Mouse (Mus musculus): ENCODE data around the gene Gm45785. TPM values are rescaled to one million over a fixed set of nuclear protein-coding genes. Genes with fewer than 3 reads are reported as not detected.

Gm45785 gene
- polyA plus RNA-seq, 1 experiment from 2014 or later = not detected

- Histone ChIP-seq H3K4me3 (ENCODE audit: low read depth, low read length) (0 out of 2 replicates have a peak overlapping the region, but pooled peaks have one; percentile 88), H3K9me3 (replicated peaks; ENCODE audit: control insufficient read depth, low read length) (no peaks in the 10 kb centered on the region), H3K9ac (ENCODE audit: low read depth, low read length) (peak overlapping the region; percentile 94; the same call in 1 of the 2 replicates), H3K27me3 (ENCODE audit: control insufficient read depth, insufficient read depth, low read length) (no peaks in the 10 kb centered on the region), H3K4me2 (no peak overlapping the region), H3K27ac (ENCODE audit: low read depth, low read length) (no peak overlapping the region), H3K4me1 (ENCODE audit: control insufficient read depth, insufficient read depth, low read length) (peaks cover 16% of the 10 kb centered on the region), H3K36me3 (ENCODE audit: control insufficient read depth, insufficient read depth, low read length) (peaks cover 17% of the 10 kb centered on the region; the same call in 1 of the 2 replicates)
- no peak for ATAC-seq (replicated peaks; ENCODE audit: insufficient number of reproducible peaks, low FRiP score, low TSS enrichment)
- WGBS (ENCODE audit: insufficient replicate concordance) = 91% methylated on average over 18 of the region's 18 CpGs
Observed at GRCm38 (mm10) chr7:140854483-140854882, 1.6 kb downstream of the Gm45785 start.

- no peaks in the 10 kb centered on the region for H3K9me3 ChIP-seq (replicated peaks; ENCODE audit: control insufficient read depth, low read length)
- 88% methylated on average over 9 of the region's 9 CpGs for WGBS (ENCODE audit: insufficient replicate concordance)
- H3K4me3 ChIP-seq (ENCODE audit: low read depth, low read length) = no peak overlapping the region
- no peak for ATAC-seq (replicated peaks; ENCODE audit: insufficient number of reproducible peaks, low FRiP score, low TSS enrichment)
- H3K27ac ChIP-seq (ENCODE audit: low read depth, low read length) = no peak overlapping the region
- peaks cover 14% of the 10 kb centered on the region for H3K4me1 ChIP-seq (ENCODE audit: control insufficient read depth, insufficient read depth, low read length)
- H3K27me3 ChIP-seq (ENCODE audit: control insufficient read depth, insufficient read depth, low read length) = 0 out of 2 replicates have a peak, but pooled peaks cover 2% of the 10 kb centered on the region
- no peak overlapping the region for H3K9ac ChIP-seq (ENCODE audit: low read depth, low read length)
- H3K4me2 ChIP-seq = no peak overlapping the region
- peaks cover 15% of the 10 kb centered on the region; the same call in 1 of the 2 replicates for H3K36me3 ChIP-seq (ENCODE audit: control insufficient read depth, insufficient read depth, low read length)
Observed at GRCm38 (mm10) chr7:140853386-140853785, 2.7 kb downstream of the Gm45785 start.

GRCm38 (mm10) chr7:140851916-140852315 lies 4.2 kb downstream of the Gm45785 start:
- no peak for ATAC-seq (replicated peaks; ENCODE audit: insufficient number of reproducible peaks, low FRiP score, low TSS enrichment)
- H3K4me3 ChIP-seq (ENCODE audit: low read depth, low read length) = no peak overlapping the region
- H3K27ac ChIP-seq (ENCODE audit: low read depth, low read length) = no peak overlapping the region
- no peak overlapping the region for H3K9ac ChIP-seq (ENCODE audit: low read depth, low read length)
- WGBS (ENCODE audit: insufficient replicate concordance) = 95% methylated on average over 4 of the region's 4 CpGs
- no peak overlapping the region for H3K4me2 ChIP-seq
- 0 out of 2 replicates have a peak, but pooled peaks cover 2% of the 10 kb centered on the region for H3K27me3 ChIP-seq (ENCODE audit: control insufficient read depth, insufficient read depth, low read length)
- H3K4me1 ChIP-seq (ENCODE audit: control insufficient read depth, insufficient read depth, low read length) = peaks cover 7% of the 10 kb centered on the region
- peaks cover 15% of the 10 kb centered on the region; the same call in 1 of the 2 replicates for H3K36me3 ChIP-seq (ENCODE audit: control insufficient read depth, insufficient read depth, low read length)
- H3K9me3 ChIP-seq (replicated peaks; ENCODE audit: control insufficient read depth, low read length) = no peaks in the 10 kb centered on the region

- no peaks in the 10 kb centered on the region for H3K4me1 ChIP-seq (ENCODE audit: control insufficient read depth, insufficient read depth, low read length)
- H3K4me3 ChIP-seq (ENCODE audit: low read depth, low read length) = no peak overlapping the region
- no peak for ATAC-seq (replicated peaks; ENCODE audit: insufficient number of reproducible peaks, low FRiP score, low TSS enrichment)
- no peak overlapping the region for H3K9ac ChIP-seq (ENCODE audit: low read depth, low read length)
- H3K4me2 ChIP-seq = no peak overlapping the region
- no peaks in the 10 kb centered on the region for H3K9me3 ChIP-seq (replicated peaks; ENCODE audit: control insufficient read depth, low read length)
- H3K27ac ChIP-seq (ENCODE audit: low read depth, low read length) = no peak overlapping the region
- peaks cover 10% of the 10 kb centered on the region; the same call in 1 of the 2 replicates for H3K36me3 ChIP-seq (ENCODE audit: control insufficient read depth, insufficient read depth, low read length)
- WGBS (ENCODE audit: insufficient replicate concordance) = 89% methylated on average over 10 of the region's 10 CpGs
- peaks cover 17% of the 10 kb centered on the region for H3K27me3 ChIP-seq (ENCODE audit: control insufficient read depth, insufficient read depth, low read length)
Observed at GRCm38 (mm10) chr7:140848591-140848990, 7.5 kb downstream of the Gm45785 start.

GRCm38 (mm10) chr7:140847755-140848580 lies 8.2 kb downstream of the Gm45785 start, which contains the start of gene Odf3:
Gene Odf3, plus strand, starts transcription at chr7:140847805.
- H3K9me3 ChIP-seq (replicated peaks; ENCODE audit: control insufficient read depth, low read length) = no peaks in the 10 kb centered on the region
- H3K27me3 ChIP-seq (ENCODE audit: control insufficient read depth, insufficient read depth, low read length) = peaks cover 21% of the 10 kb centered on the region
- peaks cover 9% of the 10 kb centered on the region; the same call in 1 of the 2 replicates for H3K36me3 ChIP-seq (ENCODE audit: control insufficient read depth, insufficient read depth, low read length)
- ATAC-seq (replicated peaks; ENCODE audit: insufficient number of reproducible peaks, low FRiP score, low TSS enrichment) = no peak
- H3K4me3 ChIP-seq (ENCODE audit: low read depth, low read length) = no peak within 1 kb of the TSS
- 53% methylated on average over 11 of the region's 11 CpGs for WGBS (ENCODE audit: insufficient replicate concordance)
- H3K4me2 ChIP-seq = no peak within 1 kb of the TSS
- H3K27ac ChIP-seq (ENCODE audit: low read depth, low read length) = no peak within 1 kb of the TSS
- H3K4me1 ChIP-seq (ENCODE audit: control insufficient read depth, insufficient read depth, low read length) = no peaks in the 10 kb centered on the region
- no peak within 1 kb of the TSS for H3K9ac ChIP-seq (ENCODE audit: low read depth, low read length)

- H3K4me2 ChIP-seq = no peak overlapping the region
- H3K36me3 ChIP-seq (ENCODE audit: control insufficient read depth, insufficient read depth, low read length) = no peaks in the 10 kb centered on the region
- H3K27me3 ChIP-seq (ENCODE audit: control insufficient read depth, insufficient read depth, low read length) = peaks cover 31% of the 10 kb centered on the region
- ATAC-seq (replicated peaks; ENCODE audit: insufficient number of reproducible peaks, low FRiP score, low TSS enrichment) = no peak
- H3K4me1 ChIP-seq (ENCODE audit: control insufficient read depth, insufficient read depth, low read length) = no peaks in the 10 kb centered on the region
- WGBS (ENCODE audit: insufficient replicate concordance) = 77% methylated on average over 10 of the region's 10 CpGs
- no peak overlapping the region for H3K4me3 ChIP-seq (ENCODE audit: low read depth, low read length)
- H3K9ac ChIP-seq (ENCODE audit: low read depth, low read length) = no peak overlapping the region
- H3K9me3 ChIP-seq (replicated peaks; ENCODE audit: control insufficient read depth, low read length) = no peaks in the 10 kb centered on the region
- no peak overlapping the region for H3K27ac ChIP-seq (ENCODE audit: low read depth, low read length)
Observed at GRCm38 (mm10) chr7:140846676-140847075, 9.5 kb downstream of the Gm45785 start.

GRCm38 (mm10) chr7:140845683-140846082 lies 10.4 kb downstream of the Gm45785 start:
- H3K36me3 ChIP-seq (ENCODE audit: control insufficient read depth, insufficient read depth, low read length) = no peaks in the 10 kb centered on the region
- 60% methylated on average over 4 of the region's 4 CpGs for WGBS (ENCODE audit: insufficient replicate concordance)
- no peak overlapping the region for H3K4me3 ChIP-seq (ENCODE audit: low read depth, low read length)
- no peaks in the 10 kb centered on the region for H3K9me3 ChIP-seq (replicated peaks; ENCODE audit: control insufficient read depth, low read length)
- no peak overlapping the region for H3K4me2 ChIP-seq
- no peak for ATAC-seq (replicated peaks; ENCODE audit: insufficient number of reproducible peaks, low FRiP score, low TSS enrichment)
- H3K4me1 ChIP-seq (ENCODE audit: control insufficient read depth, insufficient read depth, low read length) = no peaks in the 10 kb centered on the region
- no peak overlapping the region for H3K27ac ChIP-seq (ENCODE audit: low read depth, low read length)
- H3K27me3 ChIP-seq (ENCODE audit: control insufficient read depth, insufficient read depth, low read length) = peaks cover 41% of the 10 kb centered on the region
- no peak overlapping the region for H3K9ac ChIP-seq (ENCODE audit: low read depth, low read length)

GRCm38 (mm10) chr7:140844905-140845665 lies 11.0 kb downstream of the Gm45785 start, which contains the start of gene Scgb1c1:
Gene Scgb1c1, plus strand, starts transcription at chr7:140845547.
- 0 out of 2 replicates have a peak, but pooled peaks have one; percentile 18 for ATAC-seq (replicated peaks; ENCODE audit: insufficient number of reproducible peaks, low FRiP score, low TSS enrichment)
- H3K4me2 ChIP-seq = no peak within 1 kb of the TSS
- peaks cover 43% of the 10 kb centered on the region for H3K27me3 ChIP-seq (ENCODE audit: control insufficient read depth, insufficient read depth, low read length)
- H3K9me3 ChIP-seq (replicated peaks; ENCODE audit: control insufficient read depth, low read length) = no peaks in the 10 kb centered on the region
- no peaks in the 10 kb centered on the region for H3K36me3 ChIP-seq (ENCODE audit: control insufficient read depth, insufficient read depth, low read length)
- H3K4me3 ChIP-seq (ENCODE audit: low read depth, low read length) = no peak within 1 kb of the TSS
- H3K27ac ChIP-seq (ENCODE audit: low read depth, low read length) = no peak within 1 kb of the TSS
- no peak within 1 kb of the TSS for H3K9ac ChIP-seq (ENCODE audit: low read depth, low read length)
- no peaks in the 10 kb centered on the region for H3K4me1 ChIP-seq (ENCODE audit: control insufficient read depth, insufficient read depth, low read length)
- WGBS (ENCODE audit: insufficient replicate concordance) = 25% methylated on average over 14 of the region's 14 CpGs
